Mouse (Mus musculus) olfactory bulb, adult 2 months (tissue): ENCODE measurements around the gene Shc4. TPM values are rescaled to one million over a fixed set of nuclear protein-coding genes. Genes with fewer than 3 reads are reported as not detected.

Source experiments
- H3K27ac ChIP-seq: fragments of 200-500 bp; 2 replicates; pipeline ENCODE4 v1.5.1; 2012; ENCODE audit warnings: low read depth, low read length; ENCODE audit not compliant: insufficient read depth
- H3K4me1 ChIP-seq: fragments of 200-500 bp; 2 replicates; pipeline ENCODE4 v1.6.1; 2012; ENCODE audit warnings: low read length; ENCODE audit not compliant: control insufficient read depth, insufficient read depth
- H3K4me3 ChIP-seq: fragments of 200-500 bp; 2 replicates; pipeline ENCODE4 v1.5.1; 2012; ENCODE audit warnings: mild to moderate bottlenecking, low read depth, low read length, moderate library complexity; ENCODE audit not compliant: insufficient read depth
- CTCF ChIP-seq: fragments of 200-500 bp; IDR thresholded peaks from 2 replicates; pipeline ENCODE4 v1.5.1; 2012; ENCODE audit warnings: low read depth, mild to moderate bottlenecking, low read length, moderate library complexity; ENCODE audit not compliant: insufficient read depth
- POLR2A ChIP-seq: fragments of 200-500 bp; IDR thresholded peaks from 2 replicates; pipeline ENCODE4 v1.6.1; 2012; ENCODE audit warnings: mild to moderate bottlenecking, low read depth, low read length, moderate library complexity; ENCODE audit not compliant: insufficient read depth
- WGBS: fragments of 180-500 bp; shearing (Covaris S2); methylation state at CpG from one replicate; pipeline ENCODE4 v1.1.7; 2018; 5-methylcytosine and 5-hydroxymethylcytosine counted together
- polyA plus RNA-seq: library from polyadenylated mRNA; stranded (reverse); fragments of >200 nt; gene quantifications from 2 replicates; pipeline ENCODE4 v1.2.4, GENCODE M21; 2012; ENCODE audit warnings: low replicate concordance; ENCODE audit not compliant: missing spikeins, insufficient read depth, insufficient read length

The Shc4 gene
- polyA plus RNA-seq, 1 experiment: not detected

DNA sequence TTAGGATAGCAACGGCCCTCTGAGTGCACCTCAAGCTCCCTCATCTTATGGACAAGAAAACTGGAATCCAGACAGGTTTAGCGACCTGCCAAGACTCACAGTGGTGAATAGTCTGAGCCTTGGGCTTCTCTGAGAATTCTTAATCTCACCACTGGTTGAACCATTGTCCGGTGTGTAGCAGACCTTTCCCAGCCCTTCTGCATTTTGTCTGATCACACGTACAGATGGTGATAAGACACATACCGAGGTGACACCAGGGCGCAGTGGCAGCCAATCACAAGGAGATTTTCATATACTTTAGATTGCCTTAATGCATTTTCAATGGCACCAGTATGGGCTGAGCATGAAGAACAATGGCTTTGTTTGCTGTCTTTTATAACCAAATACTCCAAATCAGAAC, 95.5 kb downstream of the Shc4 start:
- TF ChIP-seq POLR2A (no peak), CTCF (no peak)
- WGBS: 89% methylated on average over 6 of the region's 6 CpGs
- Histone ChIP-seq H3K4me1 (no peaks in the 10 kb centered on the region), H3K4me3 (no peak overlapping the region), H3K27ac (no peak overlapping the region)

DNA sequence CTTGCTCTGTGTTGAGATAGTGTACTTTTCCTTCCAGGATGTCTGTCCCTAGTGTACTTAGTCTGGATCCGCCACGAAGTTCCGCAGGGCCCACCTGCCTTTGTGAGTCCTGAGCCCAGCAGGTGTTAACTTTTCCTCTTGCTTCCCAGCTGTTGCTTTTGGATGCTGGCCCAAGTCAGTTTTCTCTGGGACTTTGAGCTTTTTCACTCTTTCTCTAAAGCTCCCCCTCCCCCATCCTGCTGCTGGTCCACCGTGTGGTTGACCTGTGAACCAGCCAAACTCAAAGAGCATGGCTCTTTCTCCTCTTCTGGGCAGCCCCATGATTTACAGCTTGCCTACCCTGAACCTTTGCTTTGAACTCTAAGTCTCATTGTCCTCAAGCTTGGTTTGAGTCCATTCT, 97.4 kb downstream of the Shc4 start:
- TF ChIP-seq POLR2A (no peak), CTCF (no peak)
- Histone ChIP-seq H3K4me3 (no peak overlapping the region), H3K27ac (no peak overlapping the region), H3K4me1 (peaks cover 3% of the 10 kb centered on the region; the same call in 1 of the 2 replicates)
- WGBS: 78% methylated on average over 4 of the region's 4 CpGs

- WGBS: under 1% methylated on average over 50 of the region's 50 CpGs
- peak within 1 kb of the TSS; percentile 31; the same call in 1 of the 2 replicates for H3K27ac ChIP-seq
Observed at GRCm38 (mm10) chr2:125624837-125625351, 99.1 kb downstream of the Shc4 start, which contains the start of gene Cep152. Gene Cep152 (minus strand): TSS chr2:125625113.

DNA sequence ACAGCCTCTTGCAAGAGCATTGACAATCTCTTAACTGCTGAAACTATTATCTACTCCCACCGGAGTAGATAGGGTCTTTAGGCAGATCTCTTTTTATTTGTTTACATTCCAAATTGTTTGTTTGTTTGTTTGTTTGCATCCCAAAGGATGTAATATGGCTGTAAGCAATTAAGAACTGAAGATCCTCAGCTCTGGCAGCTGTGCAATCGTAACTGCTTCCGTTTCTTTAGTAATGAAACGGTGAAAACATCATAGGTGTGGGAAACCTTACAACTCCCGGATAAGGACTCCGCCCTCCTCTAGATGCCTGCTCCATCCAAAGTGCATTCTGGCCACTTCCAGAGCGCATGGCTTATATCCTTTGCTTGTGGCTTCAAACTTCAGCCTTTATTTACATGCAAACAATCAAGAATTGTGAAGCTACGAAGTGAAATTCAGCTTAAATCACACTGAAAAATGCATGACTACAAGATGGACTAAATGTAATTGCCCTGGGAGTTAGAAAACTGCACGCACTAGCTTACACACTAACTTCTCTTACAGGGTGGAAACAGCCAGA, 99.7 kb downstream of the Shc4 start:
- no peak overlapping the region for H3K27ac ChIP-seq
- TF ChIP-seq CTCF (no peak), POLR2A (no peak)
- peaks cover 3% of the 10 kb centered on the region; the same call in 1 of the 2 replicates for H3K4me1 ChIP-seq
- 8% methylated on average over 9 of the region's 9 CpGs for WGBS
- no peak overlapping the region; the same call in 1 of the 2 replicates for H3K4me3 ChIP-seq

More at GRCm38 (mm10) chr2:125624837-125625351, 99.1 kb downstream of the Shc4 start, which contains the start of gene Cep152:
- H3K4me1 ChIP-seq: peaks cover 3% of the 10 kb centered on the region; the same call in 1 of the 2 replicates
- no peak for TF ChIP-seq POLR2A
- TF ChIP-seq CTCF: no peak
- H3K4me3 ChIP-seq: peak within 1 kb of the TSS; percentile 62

GRCm38 (mm10) chr2:125623211-125623610, 100.7 kb downstream of the Shc4 start:
- 94% methylated on average over 15 of the region's 15 CpGs for WGBS

DNA sequence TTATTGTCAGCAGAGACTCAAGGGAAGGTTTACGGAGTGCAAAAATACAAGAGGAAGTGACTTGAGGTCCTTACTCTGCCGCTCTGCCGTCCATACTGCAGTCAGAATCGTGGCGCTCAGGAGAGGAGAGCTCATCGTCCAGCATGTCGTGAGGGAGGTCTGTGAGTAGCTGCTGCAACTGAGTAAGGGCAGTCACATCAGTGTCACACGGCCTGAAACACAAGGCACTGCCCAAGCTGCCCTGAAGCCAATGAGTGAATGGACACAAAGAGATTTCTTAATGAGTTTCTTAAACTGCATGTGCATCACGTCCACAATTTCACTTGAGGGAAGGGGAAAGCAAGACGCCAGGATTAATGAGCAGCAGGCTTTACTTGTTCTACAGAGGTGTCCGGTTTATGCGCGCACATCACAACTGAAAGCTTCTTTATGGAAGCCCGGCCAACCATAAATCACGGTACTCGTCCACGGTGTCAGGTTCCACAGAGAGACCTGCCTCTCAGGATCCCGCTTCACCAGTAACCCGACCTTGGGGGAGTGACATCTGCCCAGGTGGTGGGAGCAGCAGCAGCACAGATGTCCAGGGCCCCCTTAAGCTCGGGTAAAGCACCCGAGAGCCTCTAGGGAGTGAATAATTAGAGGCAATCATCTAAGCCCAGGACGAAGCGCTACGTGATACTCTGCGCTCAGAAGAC, 103.6 kb downstream of the Shc4 start:
- Histone ChIP-seq H3K27ac (no peak overlapping the region), H3K4me3 (no peak overlapping the region), H3K4me1 (peaks cover 3% of the 10 kb centered on the region; the same call in 1 of the 2 replicates)
- WGBS: 70% methylated on average over 25 of the region's 25 CpGs
- TF ChIP-seq POLR2A (no peak), CTCF (no peak)

More at GRCm38 (mm10) chr2:125623211-125623610, 100.7 kb downstream of the Shc4 start:
- Histone ChIP-seq H3K4me3 (no peak overlapping the region), H3K27ac (no peak overlapping the region), H3K4me1 (peaks cover 3% of the 10 kb centered on the region; the same call in 1 of the 2 replicates)
- no peak for TF ChIP-seq POLR2A
- no peak for TF ChIP-seq CTCF

DNA sequence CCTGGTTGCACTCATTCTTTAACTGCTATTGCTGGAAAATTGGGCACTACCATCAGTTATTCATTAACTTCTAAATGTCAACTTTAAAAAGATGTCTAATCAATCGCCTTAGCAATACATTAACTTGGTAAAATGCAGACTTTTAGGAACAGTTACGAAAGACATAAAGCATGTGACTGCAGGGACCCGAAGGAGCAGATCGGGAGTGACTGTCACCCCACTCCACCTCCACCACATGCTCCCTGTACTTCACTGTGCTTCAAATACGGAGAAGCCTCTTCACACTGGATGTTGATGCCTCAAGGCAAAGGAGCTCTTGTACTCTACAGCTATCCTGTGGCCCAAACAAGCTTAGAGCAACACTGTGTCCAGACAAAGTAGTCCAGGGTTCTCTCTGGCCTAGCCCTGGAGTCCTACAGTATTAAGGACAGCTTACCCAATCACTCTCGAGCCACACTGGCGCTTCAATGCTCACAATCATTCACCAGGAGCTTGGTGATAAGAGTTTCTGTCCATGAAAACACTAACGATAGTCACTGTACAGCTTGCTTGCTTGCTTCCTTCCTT, 108.0 kb downstream of the Shc4 start:
- WGBS: 86% methylated on average over 8 of the region's 8 CpGs
- Histone ChIP-seq H3K27ac (no peak overlapping the region), H3K4me1 (no peaks in the 10 kb centered on the region), H3K4me3 (no peak overlapping the region)
- TF ChIP-seq CTCF: no peak
- TF ChIP-seq POLR2A: no peak

DNA sequence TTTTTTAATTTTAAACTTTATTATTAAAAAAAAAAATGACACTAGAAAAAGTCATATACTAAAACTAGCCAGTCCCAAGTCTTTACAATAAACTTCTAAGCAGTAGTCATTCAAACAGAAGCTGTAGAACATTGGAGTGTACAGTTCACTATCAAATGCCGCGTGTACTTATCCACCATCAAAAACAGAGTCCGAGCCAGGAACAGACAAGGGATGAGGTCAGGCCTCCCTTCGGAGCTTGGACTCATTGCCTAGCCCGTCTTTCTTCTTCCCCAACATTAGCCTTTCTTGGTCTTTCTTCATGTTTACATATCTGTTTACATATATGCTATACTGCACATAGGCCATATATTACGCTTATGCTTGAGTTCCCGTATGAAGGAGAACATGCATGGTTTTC, 108.5 kb downstream of the Shc4 start:
- TF ChIP-seq POLR2A (no peak), CTCF (no peak)
- no peak overlapping the region for H3K4me3 ChIP-seq
- WGBS: 94% methylated on average over 7 of the region's 7 CpGs
- H3K4me1 ChIP-seq: no peaks in the 10 kb centered on the region
- no peak overlapping the region for H3K27ac ChIP-seq

DNA sequence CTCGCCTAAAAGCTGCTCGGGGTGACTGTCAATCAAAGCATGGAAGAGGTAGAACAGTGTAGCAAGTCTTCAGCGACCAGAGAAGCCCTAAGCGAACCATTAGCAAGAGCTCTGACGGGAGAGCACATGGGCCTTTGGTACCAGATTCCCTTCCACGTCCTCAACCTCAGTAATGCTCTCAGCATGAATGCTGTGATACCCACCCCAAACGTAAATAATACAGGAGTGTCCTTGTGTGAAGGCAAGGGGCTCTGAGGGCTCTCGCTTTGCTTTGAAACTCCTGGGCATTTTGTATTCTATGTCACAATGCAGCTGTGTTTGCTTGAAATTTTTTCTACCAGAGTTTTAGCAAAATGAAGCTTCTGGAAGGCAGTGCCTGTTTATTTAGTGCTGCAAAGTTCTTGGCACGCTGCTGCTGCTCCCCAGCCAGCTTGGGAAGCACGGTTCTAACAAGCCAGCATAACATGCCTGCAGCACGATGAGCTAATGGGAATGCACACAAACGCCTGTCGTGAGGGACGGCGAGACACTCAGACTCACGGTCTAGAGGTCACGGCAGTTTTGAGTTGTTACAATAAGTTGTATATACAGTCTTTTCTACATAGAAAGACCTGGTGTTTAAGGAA, 117.6 kb downstream of the Shc4 start:
- Histone ChIP-seq H3K4me3 (no peak overlapping the region), H3K27ac (no peak overlapping the region), H3K4me1 (peaks cover 4% of the 10 kb centered on the region; the same call in 1 of the 2 replicates)
- TF ChIP-seq POLR2A (no peak), CTCF (no peak)
- 38% methylated on average over 17 of the region's 17 CpGs for WGBS
